Mouse (Mus musculus) embryonic facial prominence, embryonic 14.5 days (tissue): Measurements from ENCODE around the gene Olfr285. TPM values are rescaled to one million over a fixed set of nuclear protein-coding genes. Genes with fewer than 3 reads are reported as not detected.
A peak's percentile ranks its signal among the peaks of the same experiment; 100 is the strongest.

ENCODE experiments used
- ATAC-seq: fragments of 200-750 bp; cut with Nextera tagmentation; 2 replicates; pipeline ENCODE4 v1.8.0; 2017; ENCODE audit warnings: low read depth, moderate number of reproducible peaks, moderate TSS enrichment
- DNase-seq: peaks from one replicate; pipeline ENCODE4 v3.0.0-alpha.2; 2015; ENCODE audit warnings: low spot score
- H3K27ac ChIP-seq: fragments of 300-500 bp; sonication (generic); replicated peaks from 2 replicates; pipeline ENCODE4 v1.5.1; 2014; ENCODE audit warnings: low read depth, mild to moderate bottlenecking, low read length, moderate library complexity
- H3K27me3 ChIP-seq: fragments of 300-500 bp; sonication (generic); replicated peaks from 2 replicates; pipeline ENCODE4 v1.6.1; 2014; ENCODE audit warnings: low read length; ENCODE audit not compliant: control insufficient read depth, insufficient read depth
- H3K36me3 ChIP-seq: fragments of 300-500 bp; sonication (generic); 2 replicates; pipeline ENCODE4 v1.6.1; 2014; ENCODE audit warnings: low read length, mixed read lengths; ENCODE audit not compliant: control insufficient read depth, insufficient read depth
- H3K4me1 ChIP-seq: fragments of 300-500 bp; sonication (generic); 2 replicates; pipeline ENCODE4 v1.6.1; 2014; ENCODE audit warnings: antibody characterized with exemption, low read length; ENCODE audit not compliant: control insufficient read depth, insufficient read depth
- H3K4me2 ChIP-seq: fragments of 300-500 bp; sonication (generic); 2 replicates; pipeline ENCODE4 v1.6.1; 2014; ENCODE audit warnings: low read depth, mild to moderate bottlenecking, low read length, moderate library complexity, mixed read lengths
- H3K4me3 ChIP-seq: fragments of 300-500 bp; sonication (generic); 2 replicates; pipeline ENCODE4 v1.5.1; 2014; ENCODE audit warnings: low read depth, mild to moderate bottlenecking, low read length
- H3K9ac ChIP-seq: fragments of 300-500 bp; sonication (generic); 2 replicates; pipeline ENCODE4 v1.6.1; 2014; ENCODE audit warnings: low read depth, mild to moderate bottlenecking, low read length, moderate library complexity, mixed read lengths
- H3K9me3 ChIP-seq: fragments of 300-500 bp; sonication (generic); 2 replicates; pipeline ENCODE4 v1.6.1; 2016; ENCODE audit warnings: low read length; ENCODE audit not compliant: control insufficient read depth
- WGBS: fragments of 180-500 bp; shearing (Covaris S2); extraction: QIAGEN DNeasy Blood & Tissue Kit; methylation state at CpG from one replicate; pipeline ENCODE4 v1.1.7; 2014; 5-methylcytosine and 5-hydroxymethylcytosine counted together
- polyA plus RNA-seq: library from polyadenylated mRNA; unstranded; fragments of >200 nt; fragmentation: Nextera tagmentation; extraction: Ambion mirVana; gene quantifications from 2 replicates; pipeline ENCODE4 v1.2.1, GENCODE M21; 2014

The Olfr285 gene
- 0.03 and 0.04 TPM in 2 replicates for polyA plus RNA-seq

- no peak within 1 kb of the TSS for H3K9ac ChIP-seq
- H3K4me3 ChIP-seq, result no peak within 1 kb of the TSS
- DNase-seq (no peak), ATAC-seq (no peak)
- H3K27me3 ChIP-seq, result no peaks in the 10 kb centered on the region
- no peak within 1 kb of the TSS for H3K27ac ChIP-seq
- no peak within 1 kb of the TSS for H3K4me2 ChIP-seq
- no peaks in the 10 kb centered on the region for H3K4me1 ChIP-seq
- H3K9me3 ChIP-seq, result no peaks in the 10 kb centered on the region
- 91% methylated on average over 5 of the region's 5 CpGs for WGBS
- no peaks in the 10 kb centered on the region for H3K36me3 ChIP-seq
Measured at GRCm38 (mm10) chr15:98317177-98317724, at the start of gene Olfr285. TSS of gene Olfr285 (minus strand) at chr15:98317353.

- 83% methylated on average over 8 of the region's 8 CpGs for WGBS
- H3K9ac ChIP-seq, result no peak within 1 kb of the TSS
- no peak within 1 kb of the TSS for H3K27ac ChIP-seq
- DNase-seq (no peak), ATAC-seq (no peak)
- no peak within 1 kb of the TSS for H3K4me2 ChIP-seq
- H3K27me3 ChIP-seq, result no peaks in the 10 kb centered on the region
- no peak within 1 kb of the TSS for H3K4me3 ChIP-seq
- no peaks in the 10 kb centered on the region for H3K36me3 ChIP-seq
- no peaks in the 10 kb centered on the region for H3K4me1 ChIP-seq
- no peaks in the 10 kb centered on the region for H3K9me3 ChIP-seq
Measured at GRCm38 (mm10) chr15:98340887-98341286, 23.7 kb upstream of the Olfr285 start, which contains the start of gene Olfr284. TSS of gene Olfr284 (minus strand) at chr15:98340987.

DNA sequence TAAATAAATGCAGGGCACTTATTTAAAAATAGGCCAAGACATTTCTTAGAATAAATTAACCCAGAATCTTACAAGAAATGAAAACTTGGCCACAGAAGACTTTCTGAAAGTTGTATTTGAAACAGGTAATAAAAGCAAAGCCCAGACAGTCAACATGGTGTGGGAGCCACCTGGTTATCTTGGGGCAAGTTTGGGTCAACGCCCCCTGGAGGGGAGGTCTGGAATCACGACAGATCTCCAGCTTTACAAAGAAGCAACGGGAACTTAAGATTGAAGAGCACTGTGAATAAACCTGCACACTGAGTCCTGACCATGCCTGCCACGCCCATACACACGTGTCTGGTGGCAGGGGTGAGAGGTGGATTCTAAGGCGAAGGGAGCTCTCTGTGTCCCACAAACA lies 1.4 kb downstream of the Olfr285 start:
- Histone ChIP-seq H3K36me3 (no peaks in the 10 kb centered on the region), H3K9ac (no peak overlapping the region), H3K27ac (no peak overlapping the region), H3K4me1 (no peaks in the 10 kb centered on the region), H3K4me3 (no peak overlapping the region), H3K4me2 (no peak overlapping the region), H3K27me3 (no peaks in the 10 kb centered on the region), H3K9me3 (no peaks in the 10 kb centered on the region)
- WGBS, result 53% methylated on average over 6 of the region's 6 CpGs
- DNase-seq (no peak), ATAC-seq (no peak)

GRCm38 (mm10) chr15:98295628-98296551 lies 21.3 kb downstream of the Olfr285 start, which contains the start of gene Zfp641:
TSS of gene Zfp641 (minus strand) at chr15:98296161.
- WGBS, result 2% methylated on average over 25 of the region's 60 CpGs
- ATAC-seq, result peak; percentile 62; the same call in 1 of the 2 replicates
- DNase-seq, result peak; percentile 40
- H3K9ac ChIP-seq, result peak within 1 kb of the TSS; percentile 74
- peaks cover 4% of the 10 kb centered on the region; the same call in 1 of the 2 replicates for H3K9me3 ChIP-seq
- H3K27ac ChIP-seq, result no peak within 1 kb of the TSS
- H3K4me3 ChIP-seq, result peak within 1 kb of the TSS; percentile 62
- H3K36me3 ChIP-seq, result no peaks in the 10 kb centered on the region
- 0 out of 2 replicates have a peak, but pooled peaks cover 7% of the 10 kb centered on the region for H3K27me3 ChIP-seq
- peak within 1 kb of the TSS; percentile 95 for H3K4me2 ChIP-seq
- 0 out of 2 replicates have a peak, but pooled peaks cover 4% of the 10 kb centered on the region for H3K4me1 ChIP-seq

DNA sequence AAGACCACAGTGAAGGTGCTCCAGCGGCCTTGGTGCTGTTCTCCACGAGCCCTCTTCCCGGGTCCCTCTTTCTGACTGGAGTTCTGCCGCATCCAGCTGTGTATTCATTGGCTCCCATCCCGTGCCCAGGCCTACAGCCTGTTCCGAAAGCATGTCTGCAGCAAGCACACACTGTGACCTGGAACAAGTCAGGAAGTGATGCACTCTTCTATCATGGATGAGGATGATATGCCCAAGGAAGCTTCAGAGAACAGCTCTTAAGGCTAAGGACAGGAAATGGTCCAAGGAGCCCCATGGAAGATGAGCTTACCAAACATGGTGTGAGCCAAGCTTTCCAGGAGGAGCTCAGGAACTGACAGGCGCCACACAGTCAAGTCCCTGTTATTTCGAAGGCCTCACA lies 23.5 kb downstream of the Olfr285 start:
- Histone ChIP-seq H3K27ac (no peak overlapping the region), H3K36me3 (no peaks in the 10 kb centered on the region), H3K4me3 (no peak overlapping the region), H3K4me2 (no peak overlapping the region), H3K9ac (no peak overlapping the region), H3K9me3 (no peaks in the 10 kb centered on the region), H3K4me1 (0 out of 2 replicates have a peak, but pooled peaks cover 4% of the 10 kb centered on the region), H3K27me3 (0 out of 2 replicates have a peak, but pooled peaks cover 7% of the 10 kb centered on the region)
- no peak for DNase-seq
- WGBS, result 86% methylated on average over 8 of the region's 8 CpGs
- ATAC-seq, result no peak

DNA sequence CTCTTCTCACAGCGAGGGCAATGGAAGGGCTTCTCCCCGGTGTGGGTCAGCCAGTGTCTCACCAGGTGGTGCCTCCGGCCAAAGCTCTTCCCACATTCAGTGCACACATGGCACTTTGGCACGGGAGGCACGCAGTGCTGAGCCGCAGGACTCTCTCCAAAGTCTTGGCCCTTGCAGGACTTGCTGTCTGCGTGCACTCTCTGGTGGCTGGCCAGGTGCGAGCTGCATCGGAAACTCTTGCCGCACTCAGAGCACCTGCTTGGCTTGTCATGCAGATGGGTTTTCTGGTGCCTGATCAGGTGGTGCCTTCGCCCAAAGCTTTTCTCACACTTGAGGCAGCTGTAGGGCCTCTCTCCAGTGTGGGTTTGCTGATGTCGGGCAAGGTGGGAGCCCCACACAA lies 28.6 kb downstream of the Olfr285 start:
- Histone ChIP-seq H3K9ac (no peak overlapping the region), H3K4me1 (no peaks in the 10 kb centered on the region), H3K4me2 (no peak overlapping the region), H3K27me3 (no peaks in the 10 kb centered on the region), H3K27ac (no peak overlapping the region), H3K9me3 (no peaks in the 10 kb centered on the region), H3K36me3 (no peaks in the 10 kb centered on the region), H3K4me3 (no peak overlapping the region)
- 68% methylated on average over 12 of the region's 12 CpGs for WGBS
- DNase-seq (no peak), ATAC-seq (no peak)

DNA sequence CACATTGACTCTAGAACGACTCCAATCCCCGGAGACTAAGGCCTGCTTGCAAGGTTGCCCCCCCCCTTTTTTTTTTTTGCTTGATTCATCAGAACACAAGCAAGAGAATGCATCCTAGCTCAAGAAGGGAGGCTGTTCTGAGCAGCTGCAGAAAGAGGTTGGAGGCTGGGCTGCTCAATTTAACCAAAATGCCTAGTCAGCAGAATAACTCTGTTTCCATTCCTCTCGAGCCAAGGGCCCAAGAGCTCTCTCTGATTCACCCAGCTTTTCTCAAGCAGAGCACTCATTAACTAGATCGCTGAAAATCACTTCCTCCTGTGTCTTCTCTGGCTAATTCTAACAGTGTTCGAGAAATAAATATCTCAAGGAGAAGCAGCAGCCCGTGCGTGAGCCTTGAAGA lies 30.7 kb downstream of the Olfr285 start:
- Histone ChIP-seq H3K4me2 (no peak overlapping the region), H3K36me3 (no peaks in the 10 kb centered on the region), H3K27ac (no peak overlapping the region), H3K9me3 (no peaks in the 10 kb centered on the region), H3K27me3 (no peaks in the 10 kb centered on the region), H3K4me1 (no peaks in the 10 kb centered on the region), H3K9ac (no peak overlapping the region), H3K4me3 (no peak overlapping the region)
- 59% methylated on average over 7 of the region's 7 CpGs for WGBS
- DNase-seq (peak; percentile 48), ATAC-seq (no peak)
